Mouse (Mus musculus) liver, postnatal 0 days (tissue): Measurements from ENCODE around the gene Gzmf.

ENCODE experiments used
- CTCF ChIP-seq: sonication (generic); IDR thresholded peaks from 2 replicates; pipeline ENCODE4 v1.5.1; 2016; ENCODE audit warnings: antibody characterized with exemption, low read depth
- EP300 ChIP-seq: IDR thresholded peaks from 2 replicates; pipeline ENCODE4 v1.6.1; 2016; ENCODE audit warnings: antibody characterized with exemption, low read depth, mild to moderate bottlenecking

DNA sequence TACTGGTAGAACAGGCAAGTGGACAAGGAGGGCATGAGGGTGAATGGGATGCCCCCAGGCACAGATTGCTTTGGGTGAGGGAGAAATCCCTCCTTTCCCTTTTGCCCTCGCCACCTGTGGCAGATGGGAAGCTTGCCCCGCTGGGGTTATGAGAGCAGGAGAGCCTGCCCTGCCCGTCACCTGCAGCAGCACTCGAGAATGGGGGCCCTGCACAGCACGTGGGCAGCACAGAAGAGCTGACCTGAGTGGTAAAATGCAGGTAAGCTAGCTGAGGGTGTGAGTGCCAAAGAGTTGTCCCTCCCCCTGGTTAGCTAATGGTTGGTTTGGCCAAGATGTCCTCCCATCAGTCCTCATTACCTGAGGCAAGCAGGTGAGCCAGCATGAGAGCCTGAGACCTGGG lies 24.7 kb downstream of the Gzmf start:
- TF ChIP-seq CTCF (no peak), EP300 (no peak)
